In the genomic region with DNA sequence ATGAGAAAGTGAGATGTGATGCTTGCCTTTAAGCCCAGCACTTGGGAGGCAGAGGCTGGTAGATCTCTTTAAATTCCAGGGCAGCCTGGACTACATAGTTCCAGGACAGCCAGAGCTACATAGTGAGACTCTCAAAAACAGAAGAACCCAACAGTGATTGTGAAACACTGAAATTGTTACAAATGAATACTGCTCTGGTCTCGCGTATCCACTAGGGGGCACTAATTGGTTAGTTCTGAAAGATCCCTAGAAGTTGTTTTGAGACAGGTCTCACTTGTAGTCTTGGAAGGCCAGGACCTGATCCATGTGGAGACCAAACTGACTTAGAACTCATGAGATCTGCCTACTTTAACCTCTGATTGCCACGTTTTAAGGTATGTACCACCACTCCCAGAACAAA, we compare ENCODE assay signal across 9 mouse cellular contexts. TPM values are rescaled to one million over a fixed set of nuclear protein-coding genes. Genes with fewer than 3 reads are reported as not detected.
DNase-seq lines count a peak whose midpoint lies in the region; ATAC-seq lines count a peak whose summit lies in the region.
"Had no signal": no experiment of that assay in that cellular context is flagged by ENCODE, and none has a peak within 500 bp of the region (broad histone marks: within the 10 kb centered on the region; RNA-seq: fewer than 3 reads in every experiment).

No protein-coding gene starts in this region.

- DNase-seq in adrenal gland, adult (ENCODE audit: inconsistent age in 2 of 2, low spot score in 1 of 2), result peak; percentile 62 to 92
- no peak for DNase-seq in adrenal gland, adult 18-20 months (ENCODE audit: low spot score in 2 of 2)
- DNase-seq in cerebellum, adult 18-20 months, result peak; percentile 73 to 78
- peak; percentile 75 to 91 for DNase-seq in layer of hippocampus, postnatal 14 days (ENCODE audit: low spot score in 2 of 2)
- DNase-seq in lung, postnatal 14 days, result peak; percentile 81
- DNase-seq in right cerebral cortex, postnatal 10 days (ENCODE audit: low spot score in 2 of 2), result peak; percentile 83 to 84

- H3K9ac ChIP-seq in forebrain, embryonic 13.5 days, result no peak overlapping the region
- no peak overlapping the region for H3K9ac ChIP-seq in hindbrain, embryonic 15.5 days

- H3K36me3 ChIP-seq in forebrain, embryonic 13.5 days (ENCODE audit: poor library complexity, severe bottlenecking), result peaks cover 56% of the 10 kb centered on the region
- peaks cover 42% of the 10 kb centered on the region for H3K36me3 ChIP-seq in hindbrain, embryonic 15.5 days

- peaks cover 13% of the 10 kb centered on the region for H3K4me1 ChIP-seq in forebrain, embryonic 13.5 days
- peaks cover 13% of the 10 kb centered on the region for H3K4me1 ChIP-seq in hindbrain, embryonic 15.5 days (replicated peaks)

- H3K4me2 ChIP-seq in forebrain, embryonic 13.5 days, result no peak overlapping the region
- no peak overlapping the region for H3K4me2 ChIP-seq in hindbrain, embryonic 15.5 days

- H3K4me3 ChIP-seq in forebrain, embryonic 13.5 days, result no peak overlapping the region
- H3K4me3 ChIP-seq in hindbrain, embryonic 15.5 days, result no peak overlapping the region

- peak; percentile 66 for ATAC-seq in forebrain, embryonic 13.5 days
- ATAC-seq in hindbrain, embryonic 15.5 days (ENCODE audit: low FRiP score, low read depth), result peak; percentile 42

- WGBS in forebrain, embryonic 13.5 days, result 0% methylated on average over 3 of the region's 3 CpGs
- 0% methylated on average over 3 of the region's 3 CpGs for WGBS in hindbrain, embryonic 15.5 days

- H3K9me3 ChIP-seq in forebrain, embryonic 13.5 days (replicated peaks), result no peaks in the 10 kb centered on the region
- no peaks in the 10 kb centered on the region for H3K9me3 ChIP-seq in hindbrain, embryonic 15.5 days

- H3K27me3 ChIP-seq in forebrain, embryonic 13.5 days, result no peaks in the 10 kb centered on the region
- H3K27me3 ChIP-seq in hindbrain, embryonic 15.5 days, result no peaks in the 10 kb centered on the region

- H3K27ac ChIP-seq in forebrain, embryonic 13.5 days, result no peak overlapping the region
- H3K27ac ChIP-seq in hindbrain, embryonic 15.5 days (replicated peaks), result peak overlapping the region; percentile 49; the same call in 1 of the 2 replicates
- H3K27ac ChIP-seq: macrophage had no signal

RNA-seq across cellular contexts. Expression of a gene that starts 8.1 kb away (rescaled TPM):
- total RNA-seq in adrenal gland, adult 18-20 months (2021), result 100 to 1,000 TPM; 137 to 177 TPM
- 167 and 171 TPM in 2 replicates for polyA plus RNA-seq in forebrain, embryonic 13.5 days (2015; fragmentation: Nextera tagmentation; extraction: Ambion mirVana)
- polyA plus RNA-seq in hindbrain, embryonic 15.5 days (2015; fragmentation: Nextera tagmentation; extraction: Ambion mirVana), result 161 and 162 TPM in 2 replicates
- 100 to 1,000 TPM; 256 to 278 TPM for total RNA-seq in layer of hippocampus, postnatal 14 days (2021)

RNA-seq across cellular contexts. Expression of a gene that starts 12.5 kb away (rescaled TPM):
- total RNA-seq in adrenal gland, adult 18-20 months (2021), result 10 to 100 TPM; 36.7 to 43.9 TPM
- polyA plus RNA-seq in forebrain, embryonic 13.5 days (2015; fragmentation: Nextera tagmentation; extraction: Ambion mirVana), result 90.8 and 102 TPM in 2 replicates
- polyA plus RNA-seq in hindbrain, embryonic 15.5 days (2015; fragmentation: Nextera tagmentation; extraction: Ambion mirVana), result 250 and 277 TPM in 2 replicates
- total RNA-seq in layer of hippocampus, postnatal 14 days (2021), result 100 to 1,000 TPM; 676 to 680 TPM
- polyA plus RNA-seq: macrophage had no signal

RNA-seq across cellular contexts. Expression of a gene that starts 17.1 kb away (rescaled TPM):
- total RNA-seq in adrenal gland, adult 18-20 months (2021), result 1 to 10 TPM; 1.2 to 3.9 TPM
- polyA plus RNA-seq in forebrain, embryonic 13.5 days (2015; fragmentation: Nextera tagmentation; extraction: Ambion mirVana), result 0.30 TPM in 1 of 2 replicates, not detected in the other
- not detected in 2 replicates for polyA plus RNA-seq in hindbrain, embryonic 15.5 days (2015; fragmentation: Nextera tagmentation; extraction: Ambion mirVana)
- under 1 TPM; 0.30 to 0.88 TPM for total RNA-seq in layer of hippocampus, postnatal 14 days (2021)

RNA-seq across cellular contexts. Expression of a gene that starts 17.2 kb away (rescaled TPM):
- total RNA-seq in adrenal gland, adult 18-20 months (2021), result 10 to 100 TPM; 53.1 to 59.3 TPM
- 3.4 and 4.1 TPM in 2 replicates for polyA plus RNA-seq in forebrain, embryonic 13.5 days (2015; fragmentation: Nextera tagmentation; extraction: Ambion mirVana)
- polyA plus RNA-seq in hindbrain, embryonic 15.5 days (2015; fragmentation: Nextera tagmentation; extraction: Ambion mirVana), result 3.2 and 4.3 TPM in 2 replicates
- total RNA-seq in layer of hippocampus, postnatal 14 days (2021), result 10 to 100 TPM; 95.3 to 96.8 TPM

RNA-seq across cellular contexts. Expression of a gene that starts 23.0 kb away (rescaled TPM):
- total RNA-seq in adrenal gland, adult 18-20 months (2021), result 10 to 100 TPM; 14.2 to 17.2 TPM
- polyA plus RNA-seq in forebrain, embryonic 13.5 days (2015; fragmentation: Nextera tagmentation; extraction: Ambion mirVana), result 1.4 and 2.0 TPM in 2 replicates
- polyA plus RNA-seq in hindbrain, embryonic 15.5 days (2015; fragmentation: Nextera tagmentation; extraction: Ambion mirVana), result 4.1 and 4.8 TPM in 2 replicates
- 10 to 100 TPM; 24.3 to 27.5 TPM for total RNA-seq in layer of hippocampus, postnatal 14 days (2021)

Comparison
In these comparisons a context has a peak if more than half of its experiments do, and no peak if none do; other contexts are left out.
1. DNase-seq: peak in adrenal gland, adult (2 of 2), cerebellum, adult 18-20 months (2 of 2), layer of hippocampus, postnatal 14 days (2 of 2), lung, postnatal 14 days (single experiment) and right cerebral cortex, postnatal 10 days (2 of 2); none in adrenal gland, adult 18-20 months (0 of 2).
2. RNA of a gene that starts 12.5 kb away (total RNA-seq): 676 to 680 TPM in layer of hippocampus, postnatal 14 days; 36.7 to 43.9 TPM in adrenal gland, adult 18-20 months; every median in the first group is over 10 times any median in the second.